ENCODE assay signal across 8 mouse cellular contexts in genomic region chr6:145120787-145121589, GRCm38 (mm10). TPM values are rescaled to one million over a fixed set of nuclear protein-coding genes. Genes with fewer than 3 reads are reported as not detected.
DNase-seq lines count a peak whose midpoint lies in the region; ATAC-seq and TF ChIP-seq lines count a peak whose summit lies in the region.

No protein-coding gene starts in this region.

- no peaks in the 10 kb centered on the region for H3K36me3 ChIP-seq in lung, postnatal 0 days (ENCODE audit: insufficient read depth, low read length)
- H3K36me3 ChIP-seq in heart, embryonic 14.5 days (ENCODE audit: control insufficient read depth, insufficient read depth, low read length), result no peaks in the 10 kb centered on the region
- peaks cover 9% of the 10 kb centered on the region for H3K36me3 ChIP-seq in megakaryocyte, embryonic 14.5 days (replicated peaks; ENCODE audit: low read length)

- peak; percentile 55 for DNase-seq in lung, postnatal 0 days (ENCODE audit: low spot score)
- no peak for DNase-seq in lung, postnatal 10 days
- DNase-seq in ZHBTc4 (ENCODE audit: low read depth, low spot score), result peak; percentile 79
- no peak for DNase-seq in cerebellum, postnatal 10 days
- no peak for DNase-seq in cerebellum, adult 9-10 months
- no peak for DNase-seq in cerebellum, postnatal 36 days

- H3K27me3 ChIP-seq in lung, postnatal 0 days (replicated peaks; ENCODE audit: insufficient read depth, low read length), result no peaks in the 10 kb centered on the region
- no peaks in the 10 kb centered on the region for H3K27me3 ChIP-seq in heart, embryonic 14.5 days (ENCODE audit: control insufficient read depth, insufficient read depth, low read length)
- no peaks in the 10 kb centered on the region for H3K27me3 ChIP-seq in megakaryocyte, embryonic 14.5 days (replicated peaks)

- ATAC-seq in lung, postnatal 0 days, result peak; percentile 57
- no peak for ATAC-seq in heart, embryonic 14.5 days (ENCODE audit: insufficient number of reproducible peaks, insufficient read depth, low FRiP score, low read depth)

- peak; percentile 2; the same call in 1 of the 2 replicates for TF ChIP-seq EP300 in lung, postnatal 0 days (IDR thresholded peaks at IDR 0.05)

- 22% methylated on average over 18 of the region's 18 CpGs for WGBS in lung, postnatal 0 days
- WGBS in heart, embryonic 14.5 days, result 24% methylated on average over 18 of the region's 18 CpGs

- H3K4me3 ChIP-seq in lung, postnatal 0 days (ENCODE audit: low read depth, low read length), result peak overlapping the region; percentile 14; the same call in 1 of the 2 replicates
- H3K4me3 ChIP-seq in heart, embryonic 14.5 days (ENCODE audit: control insufficient read depth in 1 of 2, insufficient read depth in 1 of 2, low read depth in 1 of 2, low read length in 2 of 2), result no peak overlapping the region
- H3K4me3 ChIP-seq in megakaryocyte, embryonic 14.5 days (replicated peaks), result peak overlapping the region; percentile 95

- no peak overlapping the region for H3K27ac ChIP-seq in lung, postnatal 0 days (ENCODE audit: low read length)
- peak overlapping the region; percentile 0 to 19; a peak in 1 of 4 replicates for H3K27ac ChIP-seq in heart, embryonic 14.5 days (replicated peaks in 1 of 2; ENCODE audit: control insufficient read depth in 1 of 2, insufficient read depth in 1 of 2, low read depth in 2 of 2, low read length in 2 of 2)

- TF ChIP-seq CTCF in lung, postnatal 0 days (IDR thresholded peaks at IDR 0.05), result no peak

- no peaks in the 10 kb centered on the region for H3K4me1 ChIP-seq in lung, postnatal 0 days (ENCODE audit: insufficient read depth, low read depth, low read length)
- H3K4me1 ChIP-seq in heart, embryonic 14.5 days (ENCODE audit: control insufficient read depth in 2 of 2, insufficient read depth in 2 of 2, low read length in 2 of 2), result peaks cover 31 to 57% of the 10 kb centered on the region in 2 experiments
- H3K4me1 ChIP-seq in megakaryocyte, embryonic 14.5 days, result peaks cover 61% of the 10 kb centered on the region

- no peak overlapping the region for H3K9ac ChIP-seq in lung, postnatal 0 days (replicated peaks; ENCODE audit: low read depth)
- H3K9ac ChIP-seq in heart, embryonic 14.5 days (ENCODE audit: low read length), result 0 out of 2 replicates have a peak overlapping the region, but pooled peaks have one; percentile 11

- no peaks in the 10 kb centered on the region for H3K9me3 ChIP-seq in lung, postnatal 0 days (ENCODE audit: low read length)
- H3K9me3 ChIP-seq in heart, embryonic 14.5 days (ENCODE audit: control insufficient read depth, low read length), result no peaks in the 10 kb centered on the region
- peaks cover 4% of the 10 kb centered on the region; the same call in 1 of the 2 replicates for H3K9me3 ChIP-seq in megakaryocyte, embryonic 14.5 days

- H3K4me2 ChIP-seq in lung, postnatal 0 days (replicated peaks; ENCODE audit: low read depth, low read length), result peak overlapping the region; percentile 45
- peak overlapping the region; percentile 41 for H3K4me2 ChIP-seq in heart, embryonic 14.5 days (ENCODE audit: low read length)

RNA-seq across cellular contexts. Expression of gene Lrmp, which starts 5.5 kb away (rescaled TPM):
- polyA plus RNA-seq in lung, postnatal 0 days (2015; fragmentation: Nextera tagmentation; extraction: Ambion mirVana), result 2.8 and 3.9 TPM in 2 replicates
- 1.4 and 1.8 TPM in 2 replicates for polyA plus RNA-seq in heart, embryonic 14.5 days (2014; fragmentation: Nextera tagmentation; extraction: Ambion mirVana)
- 69.2 and 175 TPM in 2 replicates for polyA plus RNA-seq in megakaryocyte, embryonic 14.5 days (2012; ENCODE audit: insufficient read depth, low replicate concordance)

RNA-seq across cellular contexts. Expression of gene Bcat1, which starts 45.0 kb away (rescaled TPM):
- polyA plus RNA-seq in lung, postnatal 0 days (2015; fragmentation: Nextera tagmentation; extraction: Ambion mirVana), result 0.25 and 0.44 TPM in 2 replicates
- polyA plus RNA-seq in heart, embryonic 14.5 days (2014; fragmentation: Nextera tagmentation; extraction: Ambion mirVana), result 4.6 and 6.2 TPM in 2 replicates
- 0.81 TPM in 1 of 2 replicates, not detected in the other for polyA plus RNA-seq in megakaryocyte, embryonic 14.5 days (2012; ENCODE audit: insufficient read depth, low replicate concordance)

Comparison
In these comparisons a context has a peak if more than half of its experiments do, and no peak if none do; other contexts are left out.
1. DNase-seq: peak in lung, postnatal 0 days (single experiment) and ZHBTc4 (single experiment); none in lung, postnatal 10 days (single experiment), cerebellum, postnatal 10 days (0 of 2), cerebellum, adult 9-10 months (single experiment) and cerebellum, postnatal 36 days (0 of 2).
2. H3K4me3 ChIP-seq: peak in lung, postnatal 0 days (single experiment) and megakaryocyte, embryonic 14.5 days (single experiment); none in heart, embryonic 14.5 days (0 of 2).
3. RNA of gene Lrmp, which starts 5.5 kb away (polyA plus RNA-seq): 69.2 to 175 TPM in megakaryocyte, embryonic 14.5 days; 2.8 to 3.9 TPM in lung, postnatal 0 days and 1.4 to 1.8 TPM in heart, embryonic 14.5 days; every median in the first group is over 10 times any median in the second.